Mouse (Mus musculus) hematopoietic stem cell, adult 5-6 weeks (primary cell): Measurements from ENCODE around the gene Plekhg5. TPM values are rescaled to one million over a fixed set of nuclear protein-coding genes. Genes with fewer than 3 reads are reported as not detected.
A peak's percentile ranks its signal among the peaks of the same experiment; 100 is the strongest.

Experiments used
- ATAC-seq, 2 experiments: fragments of 125-278 bp in 1 of 2; replicated peaks in 1 of 2; 2 replicates each; pipeline ENCODE4 v1.8.0; 2016 to 2017; ENCODE audit warnings: inconsistent platforms in 2 of 2, mild to moderate bottlenecking in 2 of 2, moderate number of reproducible peaks in 2 of 2, low read depth in 1 of 2, moderate TSS enrichment in 1 of 2; ENCODE audit not compliant: low FRiP score in 2 of 2, poor library complexity in 2 of 2, severe bottlenecking in 2 of 2, insufficient read depth in 1 of 2, low TSS enrichment in 1 of 2
- total RNA-seq: library from RNA; stranded (forward); fragments of 172-1452, 232-1000 nt; gene quantifications from 2 replicates; pipeline ENCODE4 v1.2.3, GENCODE M21; 2017

Plekhg5 gene
- total RNA-seq, 1 experiment from 2014 or later = 3.8 TPM

DNA sequence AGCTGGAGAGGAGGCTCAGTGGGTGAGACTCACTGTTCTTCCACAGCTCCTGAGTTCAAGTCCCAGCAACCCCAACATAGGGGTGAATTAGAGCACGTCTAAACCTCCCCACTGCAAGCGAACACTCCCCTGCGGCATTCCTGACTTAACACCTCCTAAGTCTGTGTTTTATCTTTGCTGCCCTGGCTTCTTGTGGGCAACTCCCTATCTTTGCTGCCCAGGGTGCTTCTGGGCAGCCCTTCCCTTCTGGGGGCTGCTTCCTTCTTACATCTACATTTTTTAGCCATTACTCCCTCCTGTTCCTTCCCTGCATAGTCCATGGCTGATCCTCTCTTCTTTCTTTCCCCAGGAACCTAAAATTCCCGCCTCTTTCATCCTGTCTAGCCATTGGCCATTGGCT lies 38.4 kb downstream of the Plekhg5 start:
- no peak for ATAC-seq

DNA sequence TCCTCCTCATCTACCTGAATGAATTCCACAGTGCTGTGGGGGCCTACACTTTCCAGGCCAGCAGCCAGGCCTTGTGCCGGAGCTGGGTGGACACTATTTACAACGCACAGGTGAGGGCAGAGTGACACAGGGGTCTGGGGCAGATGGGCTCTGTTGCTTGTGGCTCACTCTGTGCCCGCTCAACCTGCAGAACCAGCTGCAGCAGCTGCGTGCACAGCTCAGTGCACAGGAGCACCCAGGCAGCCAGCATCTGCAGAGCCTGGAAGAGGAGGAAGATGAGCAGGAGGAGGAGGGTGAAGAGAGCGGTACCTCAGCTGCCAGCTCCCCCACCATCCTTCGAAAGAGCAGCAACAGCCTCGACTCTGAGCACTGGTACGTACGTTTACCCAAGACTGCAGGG lies 40.0 kb downstream of the Plekhg5 start:
- ATAC-seq = no peak

GRCm38 (mm10) chr4:152114080-152114479 lies 41.8 kb downstream of the Plekhg5 start:
- no peak for ATAC-seq

DNA sequence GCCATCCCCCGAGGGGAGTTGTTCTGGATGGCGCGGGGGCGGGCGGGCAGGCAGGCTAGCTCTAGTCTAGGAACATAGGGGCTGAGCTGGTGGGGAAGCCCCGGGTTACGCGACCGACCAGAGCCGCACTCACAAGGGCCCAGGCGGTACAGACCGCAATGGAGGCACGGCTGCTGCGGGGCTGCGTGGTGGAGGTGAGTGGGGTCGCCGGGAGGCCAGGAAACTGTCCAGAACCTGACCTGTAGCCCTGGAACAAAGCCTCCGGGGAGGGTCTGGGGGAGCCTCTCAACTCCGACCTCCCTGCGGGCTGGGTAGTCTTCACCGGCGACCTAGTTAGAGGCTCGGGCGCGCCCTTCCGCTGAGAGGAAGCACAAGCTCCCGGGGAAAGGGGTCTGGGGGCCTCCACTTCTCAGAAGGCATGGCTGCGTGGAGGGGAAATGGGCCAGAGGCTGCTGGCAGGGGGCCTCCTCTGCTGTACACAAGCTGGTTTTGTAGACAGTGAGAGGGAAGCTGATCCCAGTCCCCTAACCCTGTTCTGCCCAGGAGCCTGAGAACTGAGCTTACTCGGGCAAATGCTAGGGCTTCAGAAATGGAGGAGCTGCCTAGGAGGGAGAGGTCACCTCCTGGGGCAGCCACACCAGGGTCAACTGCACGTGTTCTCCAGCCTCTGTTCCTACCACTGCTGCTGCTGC lies 43.8 kb downstream of the Plekhg5 start, which contains the start of gene Tnfrsf25:
TSS of gene Tnfrsf25 (plus strand) at position 14 of the 692 bp plus-strand sequence.
- ATAC-seq = peak; percentile 52 to 61; a peak in 2 of 4 replicates

- ATAC-seq = no peak
These were observed 45.2 kb downstream of the Plekhg5 start for GRCm38 (mm10) chr4:152117538-152117937.

- ATAC-seq = no peak
These were observed 47.3 kb downstream of the Plekhg5 start for GRCm38 (mm10) chr4:152119396-152120292.

DNA sequence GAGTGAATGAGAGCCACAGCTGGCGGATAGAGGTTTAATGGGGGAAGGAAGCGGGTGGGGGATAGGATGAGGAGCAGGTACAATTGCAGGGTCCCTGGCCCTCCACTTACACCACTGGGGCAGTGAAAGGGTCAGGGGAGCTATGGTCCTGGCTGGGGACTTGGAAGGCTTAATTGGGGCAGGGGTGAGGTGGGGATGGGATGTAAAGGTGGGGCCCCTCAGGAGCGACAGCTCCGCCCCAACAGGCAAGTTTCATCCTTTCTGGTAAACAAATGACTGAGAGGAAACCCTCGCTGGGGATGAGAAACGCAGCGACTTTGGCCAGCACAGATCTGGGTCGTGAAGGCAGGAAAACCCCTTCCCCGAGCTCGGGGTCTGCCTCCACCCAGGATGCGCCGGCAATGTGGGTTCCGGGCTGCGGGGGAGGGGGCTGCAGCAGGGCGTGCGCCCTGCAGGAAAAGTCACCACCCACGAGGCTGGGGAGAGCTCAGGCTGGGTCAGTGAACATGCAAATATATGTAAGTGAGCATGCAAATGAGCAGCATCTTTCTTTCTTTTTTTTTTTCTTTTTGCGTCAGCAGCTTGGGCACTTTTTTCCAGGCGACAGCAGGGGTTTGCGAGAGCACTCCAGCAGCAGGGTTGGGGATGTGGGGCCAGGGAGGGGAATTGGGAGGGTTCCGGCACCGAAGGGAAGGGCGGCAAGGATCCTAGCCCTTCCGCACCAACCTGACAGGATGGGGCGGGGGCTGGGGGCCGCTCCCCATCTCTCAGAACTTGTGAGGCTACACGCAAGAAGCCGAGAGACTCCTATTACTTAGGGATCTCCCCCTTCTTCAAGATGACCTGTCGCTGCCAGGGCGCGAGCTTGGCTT lies 48.2 kb downstream of the Plekhg5 start:
- ATAC-seq = no peak

DNA sequence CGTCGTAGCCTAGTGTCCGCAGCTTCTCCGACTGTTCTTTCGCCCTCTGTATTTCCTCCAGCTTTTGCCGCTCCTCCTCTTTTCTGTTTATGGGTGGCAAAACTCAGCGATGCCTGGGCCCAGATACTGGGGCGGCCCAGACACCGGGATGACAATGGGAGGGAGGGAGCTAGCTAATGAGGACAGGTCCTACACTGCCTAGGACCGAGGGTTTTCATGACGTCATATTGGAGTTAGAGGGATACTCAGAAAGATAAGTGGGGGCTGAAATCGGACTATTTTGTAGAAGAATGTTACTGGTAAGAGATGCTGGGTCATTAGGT lies 48.8 kb downstream of the Plekhg5 start:
- no peak for ATAC-seq

GRCm38 (mm10) chr4:152124361-152124961 lies 52.2 kb downstream of the Plekhg5 start:
- peak; percentile 33 to 48 for ATAC-seq

DNA sequence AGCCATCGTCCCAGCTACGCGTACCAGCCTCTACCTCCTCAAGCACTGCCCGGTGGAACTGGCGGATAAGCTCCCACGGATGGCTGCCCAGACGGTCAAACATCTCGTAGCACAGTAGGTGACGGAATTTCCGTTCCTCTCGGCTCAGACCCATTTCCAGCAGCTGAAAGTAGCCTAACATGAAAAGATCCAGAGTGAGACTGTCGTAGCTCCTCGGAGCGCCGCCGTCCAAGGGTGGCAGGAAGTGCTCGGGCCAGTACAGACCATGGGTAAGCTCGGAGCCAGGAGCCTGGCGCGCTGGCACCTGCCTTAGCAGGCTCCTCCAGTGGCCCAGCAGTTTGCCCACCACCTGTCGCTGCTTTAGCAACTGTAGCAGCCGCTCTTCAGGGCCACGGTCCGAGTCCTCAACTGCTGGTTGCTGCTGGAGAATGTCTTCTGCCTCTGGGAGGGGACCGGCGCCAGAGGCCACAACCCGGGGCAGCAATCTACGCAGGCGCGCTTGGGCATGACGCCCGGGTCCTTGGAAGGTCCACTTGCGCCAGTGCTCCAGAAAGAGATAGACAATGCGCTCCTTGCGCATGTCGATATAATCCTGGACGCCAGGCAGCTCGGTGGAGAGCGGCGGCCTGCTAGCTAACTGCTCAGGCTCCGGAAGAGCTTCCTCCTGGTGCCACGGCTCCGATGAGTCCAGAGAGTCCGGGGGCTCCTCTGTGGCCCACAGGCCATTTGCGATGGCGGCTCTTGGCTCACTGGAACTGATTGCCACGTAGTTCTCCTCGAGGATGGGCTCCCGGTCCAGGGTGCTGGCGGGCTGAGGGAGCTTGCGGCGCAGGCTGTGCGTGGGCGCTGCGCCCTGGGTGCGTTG lies 53.1 kb downstream of the Plekhg5 start:
- peak in 1 of 2 experiments; percentile 6; a peak in 1 of 4 replicates for ATAC-seq

GRCm38 (mm10) chr4:152126026-152126920 lies 54.0 kb downstream of the Plekhg5 start:
- no peak for ATAC-seq

- no peak for ATAC-seq
These were observed 55.6 kb downstream of the Plekhg5 start for GRCm38 (mm10) chr4:152127884-152128283.

DNA sequence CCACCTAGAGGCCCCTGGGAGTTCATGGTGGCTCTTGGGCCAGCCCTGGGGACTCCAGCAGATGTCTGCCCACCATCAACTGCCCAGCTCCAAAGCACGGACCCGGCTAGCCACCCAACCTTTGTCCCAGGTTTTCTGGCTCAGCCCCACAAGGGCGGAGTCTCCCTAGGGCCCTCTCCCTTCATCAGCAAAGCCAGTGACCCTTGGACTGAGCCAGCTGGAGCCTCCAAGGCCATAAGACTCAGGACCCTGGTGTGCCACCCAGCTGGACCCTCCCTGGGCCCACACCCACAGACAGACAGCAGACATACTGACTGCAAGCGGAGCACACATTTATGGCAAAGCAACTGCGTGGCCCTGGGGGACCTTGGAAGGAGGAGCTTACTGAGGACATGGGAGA lies 56.5 kb downstream of the Plekhg5 start:
- ATAC-seq = no peak

DNA sequence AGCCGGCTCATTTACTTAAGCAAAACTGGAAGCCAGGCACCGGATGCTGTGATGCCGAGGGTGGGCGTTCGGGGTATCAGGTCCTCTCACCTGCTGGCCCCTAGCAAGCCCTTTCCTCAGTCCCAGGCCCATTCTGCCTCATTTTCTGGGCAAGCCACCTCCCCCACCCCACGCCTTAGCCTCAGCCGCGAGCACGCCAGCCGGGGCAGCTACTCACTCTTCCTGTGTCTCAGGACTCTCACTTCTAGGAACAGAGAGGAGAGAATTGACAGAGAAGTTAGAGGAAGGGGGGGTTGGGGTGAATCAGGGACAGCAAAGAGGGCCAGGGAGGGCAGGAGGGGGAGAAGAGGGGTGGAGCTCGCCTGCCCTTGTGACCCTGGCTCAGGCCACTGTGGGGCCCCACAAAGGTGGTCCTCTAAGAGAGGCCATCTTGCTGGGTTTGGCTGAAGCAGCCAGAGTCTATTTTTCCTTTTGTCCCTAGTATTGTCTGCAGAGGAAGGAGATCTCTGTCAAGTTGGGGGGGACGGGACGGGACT lies 57.2 kb downstream of the Plekhg5 start:
- no peak for ATAC-seq
